8 mouse cellular contexts compared by ENCODE assay signal in genomic region chr17:87106691-87107523, GRCm38 (mm10). TPM values are rescaled to one million over a fixed set of nuclear protein-coding genes. Genes with fewer than 3 reads are reported as not detected.
DNase-seq lines count a peak whose midpoint lies in the region; ATAC-seq and TF ChIP-seq lines count a peak whose summit lies in the region.

No protein-coding gene starts in this region.

- ATAC-seq in erythroid progenitor cell, adult 5-6 weeks (replicated peaks; ENCODE audit: low FRiP score, poor library complexity, severe bottlenecking): peak; percentile 99
- peak; percentile 99 for ATAC-seq in heart, embryonic 12.5 days (ENCODE audit: insufficient number of reproducible peaks, low FRiP score)
- peak; percentile 99 for ATAC-seq in kidney, postnatal 0 days (replicated peaks; ENCODE audit: low FRiP score, low read depth)
- peak; percentile 99 for ATAC-seq in liver, embryonic 11.5 days (replicated peaks; ENCODE audit: low FRiP score)
- ATAC-seq in stomach, embryonic 14.5 days (ENCODE audit: insufficient number of reproducible peaks, insufficient read depth, low FRiP score, low read depth): peak; percentile 98

- H3K36me3 ChIP-seq in heart, embryonic 12.5 days: no peaks in the 10 kb centered on the region
- H3K36me3 ChIP-seq in kidney, postnatal 0 days (ENCODE audit: insufficient read depth, low read length): no peaks in the 10 kb centered on the region
- no peaks in the 10 kb centered on the region for H3K36me3 ChIP-seq in liver, embryonic 11.5 days (ENCODE audit: control insufficient read depth, insufficient read depth, low read length)
- H3K36me3 ChIP-seq in stomach, embryonic 14.5 days (ENCODE audit: control insufficient read depth, insufficient read depth, low read length): no peaks in the 10 kb centered on the region

- DNase-seq in CD4-positive helper T cell, adult 2 months (ENCODE audit: low read depth, low spot score): peak; percentile 96
- DNase-seq in brain, embryonic 18.5 days (ENCODE audit: low read depth, low spot score): peak; percentile 96
- DNase-seq in kidney, postnatal 0 days (ENCODE audit: low spot score): peak; percentile 99
- peak; percentile 97 for DNase-seq in liver, embryonic 11.5 days (ENCODE audit: low spot score)
- peak; percentile 91 for DNase-seq in naive thymus-derived CD4-positive, alpha-beta T cell, adult 2 months (ENCODE audit: low read depth)

- peak overlapping the region; percentile 76 for H3K4me3 ChIP-seq in heart, embryonic 12.5 days
- H3K4me3 ChIP-seq in kidney, postnatal 0 days (replicated peaks; ENCODE audit: low read depth, low read length): peak overlapping the region; percentile 86
- H3K4me3 ChIP-seq in liver, embryonic 11.5 days (ENCODE audit: low read depth, low read length): peak overlapping the region; percentile 77
- H3K4me3 ChIP-seq in stomach, embryonic 14.5 days (ENCODE audit: low read depth, low read length): peak overlapping the region; percentile 85

- peak overlapping the region; percentile 87 for H3K4me2 ChIP-seq in heart, embryonic 12.5 days
- H3K4me2 ChIP-seq in kidney, postnatal 0 days (ENCODE audit: low read length): peak overlapping the region; percentile 86
- peak overlapping the region; percentile 79 for H3K4me2 ChIP-seq in liver, embryonic 11.5 days
- peak overlapping the region; percentile 77 for H3K4me2 ChIP-seq in stomach, embryonic 14.5 days (replicated peaks; ENCODE audit: low read depth, low read length)

- peaks cover 22% of the 10 kb centered on the region for H3K4me1 ChIP-seq in heart, embryonic 12.5 days (replicated peaks)
- no peaks in the 10 kb centered on the region for H3K4me1 ChIP-seq in kidney, postnatal 0 days (replicated peaks; ENCODE audit: insufficient read depth, low read length)
- 0 out of 2 replicates have a peak, but pooled peaks cover 3% of the 10 kb centered on the region for H3K4me1 ChIP-seq in liver, embryonic 11.5 days (replicated peaks; ENCODE audit: control insufficient read depth, insufficient read depth, low read length)
- peaks cover 7% of the 10 kb centered on the region for H3K4me1 ChIP-seq in stomach, embryonic 14.5 days (ENCODE audit: control insufficient read depth, insufficient read depth, low read length)

- H3K9me3 ChIP-seq in heart, embryonic 12.5 days (replicated peaks): no peaks in the 10 kb centered on the region
- H3K9me3 ChIP-seq in kidney, postnatal 0 days (replicated peaks; ENCODE audit: low read length): no peaks in the 10 kb centered on the region
- no peaks in the 10 kb centered on the region for H3K9me3 ChIP-seq in liver, embryonic 11.5 days (ENCODE audit: control insufficient read depth, low read length)
- no peaks in the 10 kb centered on the region for H3K9me3 ChIP-seq in stomach, embryonic 14.5 days (ENCODE audit: control insufficient read depth, low read depth, low read length)

- WGBS in heart, embryonic 12.5 days: under 1% methylated on average over 49 of the region's 51 CpGs
- under 1% methylated on average over 50 of the region's 51 CpGs for WGBS in kidney, postnatal 0 days
- WGBS in liver, embryonic 11.5 days: 1% methylated on average over 46 of the region's 51 CpGs
- under 1% methylated on average over 47 of the region's 51 CpGs for WGBS in stomach, embryonic 14.5 days

- peak overlapping the region; percentile 88 for H3K9ac ChIP-seq in heart, embryonic 12.5 days
- H3K9ac ChIP-seq in kidney, postnatal 0 days (ENCODE audit: low read depth, low read length): peak overlapping the region; percentile 92
- H3K9ac ChIP-seq in liver, embryonic 11.5 days (ENCODE audit: low read depth, low read length): peak overlapping the region; percentile 69
- peak overlapping the region; percentile 77 for H3K9ac ChIP-seq in stomach, embryonic 14.5 days (replicated peaks; ENCODE audit: low read depth, low read length)

- no peaks in the 10 kb centered on the region for H3K27me3 ChIP-seq in heart, embryonic 12.5 days (replicated peaks)
- no peaks in the 10 kb centered on the region for H3K27me3 ChIP-seq in kidney, postnatal 0 days (ENCODE audit: insufficient read depth, low read length)
- H3K27me3 ChIP-seq in liver, embryonic 11.5 days (replicated peaks; ENCODE audit: control insufficient read depth, insufficient read depth, low read length): no peaks in the 10 kb centered on the region
- H3K27me3 ChIP-seq in stomach, embryonic 14.5 days (ENCODE audit: control insufficient read depth, insufficient read depth, low read length): no peaks in the 10 kb centered on the region

- peak overlapping the region; percentile 85 for H3K27ac ChIP-seq in heart, embryonic 12.5 days (ENCODE audit: poor library complexity, severe bottlenecking)
- H3K27ac ChIP-seq in kidney, postnatal 0 days: peak overlapping the region; percentile 83
- peak overlapping the region; percentile 62 for H3K27ac ChIP-seq in liver, embryonic 11.5 days (ENCODE audit: low read depth, low read length)
- H3K27ac ChIP-seq in stomach, embryonic 14.5 days (ENCODE audit: low read length): peak overlapping the region; percentile 66; the same call in 1 of the 2 replicates

- TF ChIP-seq CTCF in kidney, postnatal 0 days (IDR thresholded peaks at IDR 0.05; ENCODE audit: low read depth): no peak

RNA-seq across cellular contexts. Expression of gene Socs5, which starts 0.6 kb away (rescaled TPM):
- total RNA-seq in erythroid progenitor cell, adult 5-6 weeks (2015; ENCODE audit: low replicate concordance): 0.84 and 4.0 TPM in 2 replicates
- total RNA-seq in erythroid progenitor cell, adult 5-6 weeks (2017; ENCODE audit: low replicate concordance): 1.2 TPM in 1 of 2 replicates, not detected in the other
- polyA plus RNA-seq in heart, embryonic 12.5 days (2016; fragmentation: Nextera tagmentation; extraction: Ambion mirVana): 13.5 and 17.0 TPM in 2 replicates
- polyA plus RNA-seq in kidney, postnatal 0 days (2015; fragmentation: Nextera tagmentation; extraction: Ambion mirVana): 15.6 and 15.7 TPM in 2 replicates
- polyA plus RNA-seq in liver, embryonic 11.5 days (2014; fragmentation: Nextera tagmentation; extraction: Ambion mirVana): 7.1 and 7.9 TPM in 2 replicates
- polyA plus RNA-seq in stomach, embryonic 14.5 days (2014; fragmentation: Nextera tagmentation; extraction: Ambion mirVana): 15.2 and 15.9 TPM in 2 replicates

Comparison
In these comparisons a context has a peak if more than half of its experiments do, and no peak if none do; other contexts are left out.
1. Peak in every context shown above with its lines: DNase-seq, ATAC-seq, H3K4me3 ChIP-seq and H3K27ac ChIP-seq.